Mouse (Mus musculus) T-cell, adult 66 days (primary cell): Measurements from ENCODE around the gene Tmc8. TPM values are rescaled to one million over a fixed set of nuclear protein-coding genes. Genes with fewer than 3 reads are reported as not detected.

Experiments
- total RNA-seq, 2 experiments: library from RNA; stranded (reverse); gene quantifications; 3 replicates in 1 of 2; 4 replicates in 1 of 2; pipeline ENCODE4 v1.2.4; 2023

Tmc8 gene
- total RNA-seq, result 100 to 1,000 TPM in 1 of 2 experiments, 10 to 100 TPM in 1; 100.0 to 117 TPM

GRCm38 (mm10) chr11:117781993-117782704 is at the start of gene Tmc8, which contains the start of gene Tmc6:
Gene Tmc8, plus strand, starts transcription at chr11:117782076.
Gene Tmc6, minus strand, starts transcription at chr11:117782198.

GRCm38 (mm10) chr11:117797511-117798159 is 15.8 kb downstream of the Tmc8 start, which contains the start of gene 6030468B19Rik:
Gene 6030468B19Rik, plus strand, starts transcription at chr11:117797660.

GRCm38 (mm10) chr11:117809407-117810311 is 27.8 kb downstream of the Tmc8 start, which contains the start of the genes Gm20708 and Syngr2:
Gene Gm20708, plus strand, starts transcription at chr11:117809668.
Gene Syngr2, plus strand, starts transcription at chr11:117809668.

GRCm38 (mm10) chr11:117825333-117826101 is 43.6 kb downstream of the Tmc8 start, which contains the start of the genes Afmid and Tk1:
Gene Afmid, plus strand, starts transcription at chr11:117825924.
Gene Tk1, minus strand, starts transcription at chr11:117826092.

Other genes with a start within 250 kb of the Tmc8 start
- gene Tnrc6c, start 127.8 kb upstream of the Tmc8 start, total RNA-seq, result 100 to 1,000 TPM; 106 to 110 TPM
- 100 to 1,000 TPM; 268 to 274 TPM for gene Tmc6, start 122 bp downstream of the Tmc8 start, total RNA-seq
- not detected for gene 6030468B19Rik, start 15.6 kb downstream of the Tmc8 start, total RNA-seq
- 10 to 100 TPM in 1 of 2 experiments, under 1 TPM in 1; 0.98 to 10.1 TPM for gene Gm20708, start 27.6 kb downstream of the Tmc8 start, total RNA-seq
- 10 to 100 TPM; 48.9 to 50.1 TPM for gene Syngr2, start 27.6 kb downstream of the Tmc8 start, total RNA-seq
- 10 to 100 TPM; 15.5 to 23.1 TPM for gene Afmid, start 43.8 kb downstream of the Tmc8 start, total RNA-seq
- gene Tk1, start 44.0 kb downstream of the Tmc8 start, total RNA-seq, result 10 to 100 TPM in 1 of 2 experiments, 1 to 10 TPM in 1; 3.6 to 10.5 TPM
- 10 to 100 TPM in 1 of 2 experiments, 1 to 10 TPM in 1; 1.2 to 11.3 TPM for gene Birc5, start 67.2 kb downstream of the Tmc8 start, total RNA-seq
- not detected for gene Tmem235, start 78.7 kb downstream of the Tmc8 start, total RNA-seq
- gene Tha1, start 91.4 kb downstream of the Tmc8 start, total RNA-seq, result 10 to 100 TPM; 10.8 TPM
- 10 to 100 TPM; 65.4 to 69.4 TPM for gene Socs3, start 188.0 kb downstream of the Tmc8 start, total RNA-seq
- gene Pgs1, start 204.2 kb downstream of the Tmc8 start, total RNA-seq, result 10 to 100 TPM; 56.0 to 58.6 TPM